Mouse (Mus musculus): Measurements from ENCODE around the gene Dnal1. TPM values are rescaled to one million over a fixed set of nuclear protein-coding genes. Genes with fewer than 3 reads are reported as not detected.
"Not testable (repeated sequence)": the region's sequence is repeated elsewhere in the genome, so short reads cannot be mapped to it uniquely, and the experiment has no call there.

The Dnal1 gene
- total RNA-seq (2015): 0.61 and 1.1 TPM in 2 replicates
- 0.41 and 0.75 TPM in 2 replicates for total RNA-seq (2017)

DNA sequence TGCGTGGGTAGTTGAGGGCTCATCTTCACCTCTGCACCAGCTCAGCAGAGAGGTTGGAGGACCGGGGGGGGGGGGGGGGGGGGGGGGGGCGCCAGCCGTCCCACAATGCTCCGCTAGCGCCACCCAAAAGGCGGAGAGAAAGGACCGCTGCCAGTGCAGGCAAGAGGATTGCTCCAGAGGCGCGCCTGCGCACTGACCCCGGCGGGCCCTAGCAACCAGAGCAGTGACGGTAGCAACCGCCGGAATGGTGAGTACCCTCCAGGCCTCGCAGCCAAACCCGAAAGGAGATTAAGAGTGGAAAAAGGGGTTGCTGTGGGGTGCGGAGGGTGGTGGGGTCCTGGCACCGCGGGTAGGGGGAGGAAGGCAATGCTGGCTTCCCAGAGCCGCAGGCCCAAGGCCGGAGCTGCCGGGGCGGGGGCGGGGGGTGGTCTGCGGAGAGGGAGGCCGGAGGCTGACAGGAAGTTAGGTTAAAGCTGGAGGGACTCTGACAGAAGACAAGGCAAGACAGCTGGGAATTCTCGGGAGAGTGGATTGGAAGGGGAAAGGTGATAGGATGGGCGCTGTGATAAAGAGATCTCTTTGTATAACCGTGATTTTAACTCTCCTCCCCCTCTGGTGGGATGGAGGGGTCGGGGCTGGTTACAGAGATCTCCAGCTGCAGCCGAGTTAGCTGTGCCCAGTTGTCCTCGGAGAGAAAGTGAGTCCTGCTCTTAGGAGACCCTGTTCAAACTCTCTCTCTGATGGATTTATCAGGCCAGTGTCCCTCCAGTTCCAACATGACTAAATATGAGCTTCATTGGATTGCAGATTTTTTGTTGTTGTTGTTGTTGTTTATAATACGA is at the start of gene Dnal1:
TSS of gene Dnal1 (plus strand) at position 214 of the 842 bp plus-strand sequence.
- peak; percentile 100 for ATAC-seq (replicated peaks; ENCODE audit: poor library complexity)

DNA sequence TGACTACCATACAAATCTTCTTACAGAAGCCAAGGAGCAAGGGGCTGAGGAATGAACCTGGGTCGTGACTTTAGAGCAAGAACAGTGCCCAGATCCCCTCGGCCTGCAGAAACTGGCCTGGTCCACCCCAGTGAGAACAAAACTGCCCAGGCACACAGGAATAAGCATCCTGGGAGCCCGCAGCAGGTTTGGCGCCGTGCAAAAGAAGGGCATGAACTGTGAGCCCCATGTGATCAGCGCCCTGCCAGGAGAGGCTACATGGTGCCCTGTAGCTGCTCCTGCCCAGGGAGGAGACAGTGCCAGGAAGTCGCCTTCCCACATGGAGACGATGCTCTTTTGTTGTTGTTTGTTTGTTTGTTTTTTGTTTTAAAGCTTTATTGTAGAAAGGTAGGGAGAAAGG is 49.5 kb upstream of the Dnal1 start:
- ATAC-seq (replicated peaks; ENCODE audit: poor library complexity): no peak

DNA sequence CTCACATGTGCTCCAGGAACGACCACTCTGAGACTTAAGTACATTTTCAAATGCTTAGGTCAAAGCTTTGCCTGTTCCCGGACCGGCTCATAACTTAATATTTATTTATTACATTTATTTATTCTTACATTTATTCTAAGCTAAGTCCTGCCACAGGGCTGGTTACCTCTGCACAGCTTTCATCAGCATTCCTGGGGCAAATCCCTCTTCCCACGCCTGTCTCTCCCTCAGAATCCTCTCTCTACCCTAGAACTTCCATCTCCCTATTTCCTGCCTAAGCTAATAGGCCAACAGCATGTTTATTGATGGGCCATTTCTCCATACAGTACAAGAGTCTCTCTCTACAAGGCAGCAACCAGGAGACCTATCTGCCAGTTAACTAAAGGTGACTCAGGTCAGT is 46.4 kb upstream of the Dnal1 start:
- no peak for ATAC-seq (replicated peaks; ENCODE audit: poor library complexity)

DNA sequence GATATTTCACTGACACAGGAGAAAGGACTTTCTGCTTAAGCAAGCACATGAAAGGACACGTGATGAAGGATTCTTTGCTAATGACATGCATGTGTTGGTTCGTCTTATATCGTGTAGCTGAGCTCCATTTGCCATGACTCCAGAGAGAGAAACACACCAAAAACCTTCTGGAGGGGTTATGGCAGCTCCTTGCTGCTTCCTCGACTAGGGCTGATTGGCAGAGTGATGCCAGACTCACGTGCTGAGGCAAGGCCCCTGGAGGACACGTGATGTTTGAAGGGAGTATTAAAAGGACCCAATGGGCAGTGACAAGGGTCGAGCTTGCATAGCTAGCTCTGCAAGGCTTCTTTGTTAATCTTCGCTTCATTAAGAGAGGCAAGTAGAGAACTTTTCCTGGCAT is 45.9 kb upstream of the Dnal1 start:
- no peak for ATAC-seq (replicated peaks; ENCODE audit: poor library complexity)

DNA sequence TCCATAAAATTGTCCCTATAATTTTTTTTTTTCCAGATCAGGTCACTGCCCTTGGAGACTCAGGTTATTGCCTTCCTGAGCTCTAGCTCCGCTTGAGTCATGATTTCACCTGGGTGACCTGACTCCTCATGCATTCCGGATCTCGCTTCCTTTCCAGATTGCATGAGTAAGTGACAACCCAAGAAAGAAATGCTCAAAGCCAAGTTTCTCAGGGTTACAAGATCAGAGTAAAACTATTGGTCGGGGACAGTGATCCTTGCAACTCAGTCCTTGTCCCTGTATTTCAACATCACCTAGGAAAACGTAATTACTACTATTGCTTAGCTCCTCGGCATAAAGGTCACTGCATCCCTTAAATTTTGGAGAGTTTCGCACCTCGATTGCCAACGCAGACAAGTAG is 45.2 kb upstream of the Dnal1 start, which contains the start of gene Acot5:
TSS of gene Acot5 (plus strand) at position 340 of the 400 bp plus-strand sequence.
- ATAC-seq (replicated peaks; ENCODE audit: poor library complexity): no peak

DNA sequence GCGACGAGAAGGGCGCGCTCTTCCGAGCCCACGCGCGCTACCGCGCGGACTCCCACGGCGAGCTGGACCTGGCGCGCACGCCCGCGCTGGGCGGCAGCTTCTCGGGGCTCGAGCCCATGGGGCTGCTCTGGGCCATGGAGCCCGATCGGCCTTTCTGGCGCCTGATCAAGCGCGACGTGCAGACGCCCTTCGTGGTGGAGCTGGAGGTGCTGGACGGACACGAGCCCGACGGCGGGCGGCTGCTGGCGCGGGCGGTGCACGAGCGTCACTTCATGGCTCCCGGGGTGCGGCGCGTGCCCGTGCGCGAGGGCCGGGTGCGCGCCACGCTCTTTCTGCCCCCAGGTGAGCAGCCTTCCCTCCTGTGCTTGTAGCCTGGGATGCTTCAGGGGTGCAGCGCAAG is 44.6 kb upstream of the Dnal1 start:
- ATAC-seq (replicated peaks; ENCODE audit: poor library complexity): not testable (repeated sequence)

DNA sequence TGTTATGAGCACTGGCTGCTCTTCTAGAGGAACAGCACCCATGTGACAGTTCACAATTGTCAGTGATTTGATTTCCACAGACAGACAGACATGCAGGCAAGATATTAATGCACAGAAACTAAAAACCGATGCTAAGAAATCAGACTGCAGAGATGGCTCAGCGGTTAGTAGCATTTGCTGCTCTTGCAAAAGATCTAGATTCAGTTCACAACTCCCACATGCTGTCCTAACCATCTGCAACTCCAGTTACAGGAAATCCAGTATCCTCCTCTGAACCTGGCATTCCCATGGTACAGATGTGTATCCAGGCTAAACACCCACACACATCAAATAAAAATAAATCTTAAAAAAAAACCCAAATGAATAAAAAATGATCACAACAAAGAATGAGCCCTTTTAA is 42.5 kb upstream of the Dnal1 start:
- no peak for ATAC-seq (replicated peaks; ENCODE audit: poor library complexity)

DNA sequence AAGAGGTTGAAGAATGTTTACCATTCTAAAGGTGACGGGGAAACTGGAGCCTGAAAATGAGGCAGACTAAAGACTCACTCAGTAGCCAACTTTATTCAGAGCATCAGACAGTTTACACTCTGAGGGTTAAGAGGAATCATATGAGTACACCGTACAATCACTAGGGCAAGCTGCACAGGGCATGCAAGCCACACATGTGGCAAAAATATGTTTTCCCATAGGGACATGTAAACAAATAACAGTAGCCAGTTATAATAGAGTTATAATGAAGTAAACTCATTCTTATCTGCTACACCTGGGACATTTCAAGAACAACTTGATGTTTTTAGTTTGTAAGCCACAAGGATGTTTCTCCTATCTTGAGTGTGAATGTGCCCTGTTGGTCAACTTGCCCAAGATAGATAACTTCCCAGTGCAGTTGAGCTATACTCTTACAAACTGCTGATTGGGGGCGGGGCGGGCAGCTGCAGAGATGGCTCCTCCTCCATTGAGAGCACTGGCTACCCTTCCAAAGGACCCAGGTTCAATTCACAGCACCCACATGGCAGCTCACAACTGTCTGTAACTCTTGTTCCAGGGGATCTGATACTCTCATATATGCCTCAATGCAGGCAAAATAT is 36.7 kb upstream of the Dnal1 start:
- ATAC-seq (replicated peaks; ENCODE audit: poor library complexity): peak; percentile 72

DNA sequence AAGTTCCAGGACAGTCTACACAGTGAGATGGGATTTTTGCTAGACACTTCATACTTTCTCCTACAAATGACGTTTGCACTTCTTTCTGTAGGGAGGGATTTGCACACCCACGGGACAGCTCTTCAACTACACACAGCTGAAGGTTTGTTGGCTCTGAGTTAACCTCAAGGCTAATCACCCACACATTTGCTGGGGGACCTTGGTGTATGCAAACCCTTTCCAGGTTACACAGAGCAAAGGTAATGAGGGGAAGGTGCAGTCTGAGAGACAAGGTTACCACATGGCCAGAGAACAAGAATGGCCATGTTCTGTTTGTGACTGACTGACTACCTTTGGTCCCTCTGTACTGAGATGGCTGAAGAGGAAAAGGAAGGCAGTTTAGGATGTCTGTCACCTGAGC is 30.3 kb upstream of the Dnal1 start:
- no peak for ATAC-seq (replicated peaks; ENCODE audit: poor library complexity)

DNA sequence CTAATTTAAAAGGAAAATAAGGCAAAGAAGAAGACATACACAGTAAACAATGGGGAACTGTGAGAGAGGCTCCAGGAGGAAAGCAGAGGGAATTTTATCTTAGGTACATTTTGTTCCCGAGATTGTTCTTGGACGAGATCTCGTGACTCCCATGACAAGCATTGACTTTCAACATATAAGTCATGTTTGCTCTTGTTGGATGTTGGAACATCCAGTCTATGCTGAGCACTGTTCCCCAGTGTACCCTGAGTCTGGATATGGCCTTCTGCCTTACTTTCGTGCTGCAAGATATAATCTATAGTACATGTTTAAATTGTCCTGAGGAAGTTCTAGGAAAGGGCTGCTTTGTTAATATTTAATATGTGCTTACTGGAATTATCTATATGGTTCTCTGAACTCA is 29.6 kb upstream of the Dnal1 start:
- no peak for ATAC-seq (replicated peaks; ENCODE audit: poor library complexity)

DNA sequence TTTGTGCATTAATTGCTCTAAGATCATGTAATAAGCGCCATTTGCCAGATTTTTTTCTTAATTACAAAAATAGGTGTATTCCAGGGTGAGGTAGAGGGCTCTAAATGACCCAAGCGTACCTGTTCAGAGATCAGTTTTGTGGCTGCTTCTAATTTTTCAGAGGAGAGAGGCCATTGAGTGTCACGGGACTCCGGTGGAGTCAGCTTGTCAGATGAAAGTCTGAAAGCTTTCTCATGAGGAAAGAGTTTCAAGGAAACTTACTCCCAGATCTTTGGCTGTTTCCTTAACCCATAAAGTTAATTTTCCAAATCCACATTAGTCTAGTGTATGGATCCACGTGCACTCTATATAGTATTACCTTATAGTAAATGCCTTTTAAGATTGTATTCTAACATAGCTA is 19.5 kb upstream of the Dnal1 start:
- ATAC-seq (replicated peaks; ENCODE audit: poor library complexity): not testable (repeated sequence)

DNA sequence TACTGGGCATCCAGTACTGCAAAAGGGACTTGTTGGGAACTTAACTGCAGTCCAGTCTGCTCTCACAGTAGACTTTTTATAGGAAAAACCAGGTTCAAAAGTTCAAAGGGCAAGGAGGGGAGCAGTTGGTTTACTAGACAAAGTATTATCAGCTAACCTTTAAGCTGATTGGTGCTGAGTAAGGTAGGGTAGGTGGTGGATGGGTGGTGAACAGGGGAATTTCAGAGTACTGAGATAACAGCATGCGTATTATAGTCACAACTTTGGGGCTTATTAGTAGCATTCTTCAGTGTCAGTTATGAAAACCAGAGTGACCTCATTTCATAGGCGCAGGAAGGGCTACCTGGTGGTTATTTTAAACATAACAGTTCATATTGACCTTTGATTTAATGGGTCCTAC is 14.6 kb upstream of the Dnal1 start:
- ATAC-seq (replicated peaks; ENCODE audit: poor library complexity): no peak

DNA sequence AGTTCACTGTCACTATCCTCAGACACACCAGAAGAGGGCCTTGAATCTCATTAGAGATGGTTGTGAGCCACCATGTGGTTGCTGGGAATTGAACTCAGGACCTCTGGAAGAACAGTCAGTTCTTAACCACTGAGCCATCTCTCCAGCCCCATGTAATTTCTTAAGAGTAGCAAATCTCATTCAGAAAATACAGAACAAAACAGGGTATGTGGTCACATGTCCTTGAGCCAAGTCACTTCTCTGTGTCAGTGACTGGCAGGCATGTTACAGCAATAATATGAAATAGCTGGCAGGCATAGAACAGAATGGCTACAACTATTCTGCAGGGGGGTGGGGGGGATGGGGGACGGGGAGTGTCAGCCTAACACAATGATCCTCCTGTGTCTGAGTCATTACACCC is 14.1 kb upstream of the Dnal1 start:
- no peak for ATAC-seq (replicated peaks; ENCODE audit: poor library complexity)

DNA sequence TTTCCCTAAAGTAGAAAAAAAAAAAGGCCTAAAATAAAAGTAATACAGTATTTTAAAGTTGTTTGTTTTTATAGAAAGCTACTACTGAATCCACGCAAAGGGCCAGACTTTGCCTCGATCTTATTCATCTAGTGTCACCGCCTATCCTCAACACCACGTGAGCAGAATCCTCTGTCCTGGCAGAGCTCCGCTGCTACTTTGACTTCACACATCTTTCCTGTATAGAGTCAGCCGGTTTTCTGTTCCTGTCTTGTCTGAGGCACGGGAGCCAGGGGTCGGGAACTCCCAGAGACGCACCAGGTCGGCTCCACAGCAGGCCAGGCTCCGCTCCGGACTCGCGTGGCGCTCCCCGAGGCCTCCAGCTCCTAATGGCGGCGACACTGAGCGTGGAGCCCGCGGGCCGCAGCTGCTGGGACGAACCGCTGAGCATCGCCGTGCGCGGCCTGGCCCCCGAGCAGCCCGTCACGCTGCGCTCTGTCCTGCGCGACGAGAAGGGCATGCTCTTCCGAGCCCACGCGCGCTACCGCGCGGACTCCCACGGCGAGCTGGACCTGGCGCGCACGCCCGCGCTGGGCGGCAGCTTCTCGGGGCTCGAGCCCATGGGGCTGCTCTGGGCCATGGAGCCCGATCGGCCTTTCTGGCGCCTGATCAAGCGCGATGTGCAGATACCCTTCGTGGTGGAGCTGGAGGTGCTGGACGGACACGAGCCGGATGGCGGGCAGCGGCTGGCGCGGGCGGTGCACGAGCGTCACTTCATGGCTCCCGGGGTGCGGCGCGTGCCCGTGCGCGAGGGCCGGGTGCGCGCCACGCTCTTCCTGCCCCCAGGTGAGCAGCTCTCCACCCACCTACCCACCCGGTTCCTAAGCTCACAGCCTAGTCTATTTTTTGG is 13.3 kb upstream of the Dnal1 start, which contains the start of gene Acot6:
TSS of gene Acot6 (plus strand) at position 51 of the 889 bp plus-strand sequence.
- peak; percentile 83 for ATAC-seq (replicated peaks; ENCODE audit: poor library complexity)

DNA sequence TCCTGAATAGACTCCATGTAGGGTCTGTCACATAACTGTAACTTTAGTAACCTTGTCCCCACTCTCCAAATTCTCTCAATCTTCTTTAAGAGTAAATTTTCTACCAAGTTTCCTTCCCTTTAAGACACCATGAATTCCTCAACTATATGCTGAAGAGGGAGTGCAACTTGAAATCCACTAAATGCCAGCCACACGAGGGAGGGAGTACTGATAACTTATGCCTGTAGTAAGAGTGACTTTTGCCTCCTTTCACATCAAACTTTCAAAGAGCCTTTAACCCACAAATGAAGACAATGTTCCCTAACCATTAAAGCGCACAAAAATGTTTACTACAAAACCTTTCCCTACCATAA is 12.7 kb upstream of the Dnal1 start:
- no peak for ATAC-seq (replicated peaks; ENCODE audit: poor library complexity)

DNA sequence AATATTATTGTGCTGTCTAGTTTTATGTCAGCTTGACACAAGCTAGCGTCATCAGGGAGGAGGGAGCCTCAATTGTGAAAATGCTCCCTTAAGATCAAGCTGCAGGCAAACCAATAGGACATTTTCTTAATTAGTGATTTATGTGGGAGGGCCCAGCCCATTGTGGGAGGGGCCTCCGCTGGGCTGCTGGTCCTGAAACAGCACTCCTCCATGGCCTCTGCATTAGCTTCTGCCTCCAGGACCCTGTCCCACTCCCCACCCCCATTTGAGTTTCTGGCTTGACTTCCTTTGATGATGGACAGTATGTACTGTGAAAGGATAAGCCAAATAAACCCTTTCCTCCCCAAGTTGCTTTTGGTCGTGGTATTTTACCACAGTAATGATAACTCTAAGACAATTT is 7.2 kb upstream of the Dnal1 start:
- no peak for ATAC-seq (replicated peaks; ENCODE audit: poor library complexity)

DNA sequence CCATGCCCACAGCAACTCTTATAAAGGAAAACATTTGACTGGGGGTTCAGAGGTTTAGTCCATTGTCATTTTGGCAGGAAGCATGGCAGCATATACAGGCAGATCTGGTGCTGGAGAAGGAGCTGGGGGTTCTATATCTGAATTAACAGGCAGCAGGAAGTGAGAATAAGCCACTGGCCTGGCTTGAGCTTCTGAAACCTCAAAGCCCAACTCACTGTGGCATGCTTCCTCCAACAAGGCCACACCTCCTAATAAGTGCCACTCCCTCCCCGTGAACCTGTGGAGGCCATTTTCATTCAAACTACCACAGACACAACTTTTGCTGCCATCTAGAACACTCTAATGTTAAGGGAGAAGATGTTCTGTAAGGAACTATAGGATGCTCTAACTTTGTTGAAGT is 6.5 kb upstream of the Dnal1 start:
- ATAC-seq (replicated peaks; ENCODE audit: poor library complexity): peak; percentile 44

DNA sequence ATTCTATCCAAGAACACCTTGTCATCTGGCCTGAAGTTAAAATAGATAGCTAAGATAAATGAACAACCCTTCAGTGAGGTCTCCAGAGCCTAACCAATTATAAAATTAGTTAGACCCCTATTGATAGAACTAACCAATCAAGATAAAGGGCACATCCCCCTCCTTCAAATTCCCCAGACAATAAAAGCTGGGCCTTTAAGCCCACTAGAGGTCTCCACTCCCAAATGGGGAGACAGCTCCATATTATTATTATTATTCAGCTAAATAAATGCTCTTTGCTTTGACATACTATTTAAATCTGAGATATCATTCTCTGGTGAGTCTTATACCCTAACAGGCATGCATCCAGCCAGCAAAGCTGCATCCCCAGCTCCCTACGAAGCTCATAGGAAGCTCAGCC is 4.2 kb upstream of the Dnal1 start:
- ATAC-seq (replicated peaks; ENCODE audit: poor library complexity): no peak

DNA sequence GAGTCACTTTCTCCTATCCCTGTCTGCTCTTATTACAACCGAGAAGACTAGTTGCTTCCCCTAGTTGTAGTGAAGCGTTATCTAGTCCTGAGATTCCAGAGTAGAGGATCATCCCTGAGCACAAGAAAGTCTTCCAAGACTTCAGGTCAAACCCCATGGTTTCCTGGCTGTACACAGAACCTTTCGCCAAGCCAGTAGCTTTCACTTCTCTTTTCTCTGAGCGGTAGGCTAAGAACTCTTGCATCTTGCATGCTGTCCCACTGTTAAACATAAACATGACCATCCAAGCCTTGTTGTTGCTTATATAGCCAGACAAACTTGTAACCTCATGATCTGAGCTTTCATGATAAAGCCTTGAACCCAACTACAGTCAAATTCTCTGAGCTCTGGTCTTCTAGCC is 3.4 kb upstream of the Dnal1 start:
- ATAC-seq (replicated peaks; ENCODE audit: poor library complexity): no peak

DNA sequence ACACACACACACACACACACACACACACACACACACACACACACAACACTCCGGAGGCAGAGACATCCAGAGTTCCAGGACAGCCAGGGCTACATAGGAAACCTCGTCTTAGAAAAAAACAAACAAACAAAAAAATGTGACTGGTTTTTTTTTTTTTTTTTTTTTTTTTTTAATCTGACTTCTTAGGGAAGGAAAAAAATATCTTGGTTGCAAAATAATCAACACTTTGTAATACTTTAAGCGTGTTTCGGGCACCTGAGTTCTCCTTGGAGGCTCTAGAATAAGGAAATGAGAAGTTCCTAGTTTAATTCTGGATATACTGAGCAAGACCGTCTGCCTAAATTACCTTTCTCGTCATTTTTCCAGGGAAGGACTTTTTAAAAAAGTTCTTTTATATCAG is 490 bp upstream of the Dnal1 start:
- no peak for ATAC-seq (replicated peaks; ENCODE audit: poor library complexity)

DNA sequence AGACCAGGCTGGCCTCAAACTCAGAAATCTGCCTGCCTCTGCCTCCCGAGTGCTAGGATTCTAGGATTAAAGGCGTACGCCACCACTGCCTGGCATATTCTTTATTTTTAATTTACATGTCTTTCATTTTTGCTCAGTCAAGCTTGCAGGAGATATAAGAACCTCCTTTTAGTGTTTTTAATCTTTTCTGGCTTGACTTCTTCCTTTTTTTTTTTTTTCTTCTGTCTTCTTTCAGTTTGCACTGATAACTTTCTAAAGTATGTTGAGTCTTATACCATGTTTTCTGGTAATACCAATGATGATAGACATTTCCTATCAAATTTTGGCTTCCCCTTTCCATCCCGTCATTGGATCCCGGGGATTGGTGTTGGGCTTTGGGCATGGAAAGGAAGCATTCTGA is 5.4 kb downstream of the Dnal1 start:
- no peak for ATAC-seq (replicated peaks; ENCODE audit: poor library complexity)

DNA sequence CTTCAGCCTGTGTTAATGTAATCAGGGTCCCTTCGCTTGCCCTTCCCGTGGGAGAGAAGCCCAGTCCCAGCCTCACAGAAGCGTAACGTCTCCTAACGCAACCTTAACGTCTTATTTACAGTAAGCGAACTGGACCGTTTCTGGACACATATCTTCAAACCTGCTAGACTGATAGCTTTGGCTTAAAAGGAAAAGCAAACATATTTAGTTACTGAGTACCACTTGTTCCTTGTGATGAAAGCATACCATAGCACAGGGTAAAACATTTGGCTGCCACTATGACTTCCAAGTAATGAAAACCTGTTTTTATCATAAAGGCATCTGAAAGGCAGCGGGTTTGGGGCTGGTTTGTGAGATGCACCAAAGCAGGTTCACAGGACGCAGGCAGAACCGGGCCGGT is 11.7 kb downstream of the Dnal1 start:
- no peak for ATAC-seq (replicated peaks; ENCODE audit: poor library complexity)

Measured in megakaryocyte progenitor cell, adult 5-6 weeks (primary cell).